Mouse (Mus musculus) stomach, embryonic 14.5 days (tissue): Measurements from ENCODE around the gene Kntc1. TPM values are rescaled to one million over a fixed set of nuclear protein-coding genes. Genes with fewer than 3 reads are reported as not detected.

Experiments used
- ATAC-seq: fragments of 200-750 bp; cut with Nextera tagmentation; 2 replicates; pipeline ENCODE4 v1.8.0; 2017; ENCODE audit warnings: low read depth, moderate TSS enrichment; ENCODE audit not compliant: insufficient number of reproducible peaks, insufficient read depth, low FRiP score
- H3K27ac ChIP-seq: fragments of 300-500 bp; sonication (generic); 2 replicates; pipeline ENCODE4 v1.5.1; 2014; ENCODE audit warnings: mild to moderate bottlenecking, low read length, moderate library complexity, mixed read lengths
- H3K27me3 ChIP-seq: fragments of 300-500 bp; sonication (generic); 2 replicates; pipeline ENCODE4 v1.6.1; 2014; ENCODE audit warnings: low read length, control low read depth, mixed read lengths; ENCODE audit not compliant: control insufficient read depth, insufficient read depth
- H3K36me3 ChIP-seq: fragments of 300-500 bp; sonication (generic); 2 replicates; pipeline ENCODE4 v1.6.1; 2014; ENCODE audit warnings: mild to moderate bottlenecking, control low read depth, low read length, moderate library complexity, mixed read lengths; ENCODE audit not compliant: control insufficient read depth, insufficient read depth
- H3K4me1 ChIP-seq: fragments of 300-500 bp; sonication (generic); 2 replicates; pipeline ENCODE4 v1.6.1; 2014; ENCODE audit warnings: low read length, control low read depth, mixed read lengths; ENCODE audit not compliant: control insufficient read depth, insufficient read depth
- H3K4me2 ChIP-seq: fragments of 300-500 bp; sonication (generic); replicated peaks from 2 replicates; pipeline ENCODE4 v1.6.1; 2014; ENCODE audit warnings: low read depth, low read length, control low read depth
- H3K4me3 ChIP-seq: fragments of 300-500 bp; sonication (generic); 2 replicates; pipeline ENCODE4 v1.5.1; 2014; ENCODE audit warnings: low read depth, low read length, control low read depth
- H3K9ac ChIP-seq: fragments of 300-500 bp; sonication (generic); replicated peaks from 2 replicates; pipeline ENCODE4 v1.6.1; 2014; ENCODE audit warnings: low read depth, mild to moderate bottlenecking, control low read depth, low read length, moderate library complexity, mixed read lengths
- H3K9me3 ChIP-seq: fragments of 300-500 bp; sonication (generic); 2 replicates; pipeline ENCODE4 v1.6.1; 2016; ENCODE audit warnings: low read depth, low read length, control low read depth; ENCODE audit not compliant: control insufficient read depth
- WGBS: fragments of 180-500 bp; shearing (Covaris S2); extraction: QIAGEN DNeasy Blood & Tissue Kit; methylation state at CpG from one replicate; pipeline ENCODE4 v1.1.7; 2014; 5-methylcytosine and 5-hydroxymethylcytosine counted together
- polyA plus RNA-seq: library from polyadenylated mRNA; unstranded; fragments of >200 nt; fragmentation: Nextera tagmentation; extraction: Ambion mirVana; gene quantifications from 2 replicates; pipeline ENCODE4 v1.2.1, GENCODE M21; 2014

Kntc1 gene
- polyA plus RNA-seq, 1 experiment from 2014 or later = 35.7 TPM

DNA sequence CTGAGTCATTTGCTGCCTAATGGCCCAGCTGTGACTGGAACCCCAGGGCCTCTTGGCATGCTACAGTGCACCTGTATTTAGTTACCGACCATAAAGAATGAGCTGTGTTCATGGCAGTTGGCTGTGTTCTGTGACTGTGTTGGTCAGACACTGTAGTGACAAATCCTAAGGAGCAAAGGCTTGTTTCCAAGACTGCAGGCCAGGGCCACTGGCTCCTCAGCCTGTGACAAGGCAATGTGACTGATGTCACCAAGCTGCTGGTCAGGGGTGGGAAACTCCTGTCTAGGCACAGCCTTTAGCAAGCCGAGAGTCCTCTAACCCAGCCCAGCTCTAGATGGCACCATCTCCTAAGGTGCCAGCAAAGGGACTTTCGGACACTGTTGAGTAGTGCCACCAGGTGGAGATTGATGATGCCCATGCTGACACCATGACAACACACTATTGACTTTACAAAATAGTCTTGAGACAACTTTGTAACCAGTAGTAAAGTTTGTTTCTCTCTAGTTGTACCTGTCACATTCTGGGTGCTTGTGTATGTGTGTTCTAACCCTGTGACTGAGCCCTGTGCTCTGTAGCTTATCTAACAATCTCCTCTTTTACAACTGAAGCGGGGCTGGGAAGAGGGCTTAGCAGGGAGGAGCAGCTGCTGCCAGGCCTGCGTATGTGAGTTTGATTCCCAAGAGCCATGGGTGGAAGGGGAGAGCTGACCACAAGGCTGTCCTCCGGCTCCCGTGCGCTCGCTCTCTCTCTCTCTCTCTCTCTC lies 71.2 kb downstream of the Kntc1 start:
- ATAC-seq = no peak
- Histone ChIP-seq H3K4me3 (no peak overlapping the region), H3K36me3 (peaks cover 24% of the 10 kb centered on the region), H3K4me1 (no peaks in the 10 kb centered on the region), H3K9ac (no peak overlapping the region), H3K27me3 (no peaks in the 10 kb centered on the region), H3K4me2 (no peak overlapping the region), H3K9me3 (no peaks in the 10 kb centered on the region), H3K27ac (no peak overlapping the region)
- WGBS = 85% methylated on average over 9 of the region's 9 CpGs

DNA sequence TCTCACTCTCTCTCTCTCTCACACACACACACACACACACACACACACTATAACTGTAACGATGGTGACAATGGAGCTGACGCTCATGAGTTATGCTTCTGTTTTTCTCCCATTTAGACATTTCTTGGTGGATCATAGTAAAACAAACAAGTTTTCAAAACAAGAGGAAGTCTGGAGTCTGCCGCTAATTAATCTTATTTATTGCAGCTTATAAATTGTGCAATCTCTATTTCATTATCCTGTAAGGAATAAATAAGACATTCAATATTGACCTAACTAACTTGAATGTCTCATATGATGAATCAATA lies 71.7 kb downstream of the Kntc1 start:
- 86% methylated on average over 3 of the region's 3 CpGs for WGBS
- Histone ChIP-seq H3K27ac (no peak overlapping the region), H3K36me3 (peaks cover 22% of the 10 kb centered on the region), H3K27me3 (no peaks in the 10 kb centered on the region), H3K9ac (no peak overlapping the region), H3K4me1 (no peaks in the 10 kb centered on the region), H3K9me3 (no peaks in the 10 kb centered on the region), H3K4me2 (no peak overlapping the region), H3K4me3 (no peak overlapping the region)
- ATAC-seq = no peak

DNA sequence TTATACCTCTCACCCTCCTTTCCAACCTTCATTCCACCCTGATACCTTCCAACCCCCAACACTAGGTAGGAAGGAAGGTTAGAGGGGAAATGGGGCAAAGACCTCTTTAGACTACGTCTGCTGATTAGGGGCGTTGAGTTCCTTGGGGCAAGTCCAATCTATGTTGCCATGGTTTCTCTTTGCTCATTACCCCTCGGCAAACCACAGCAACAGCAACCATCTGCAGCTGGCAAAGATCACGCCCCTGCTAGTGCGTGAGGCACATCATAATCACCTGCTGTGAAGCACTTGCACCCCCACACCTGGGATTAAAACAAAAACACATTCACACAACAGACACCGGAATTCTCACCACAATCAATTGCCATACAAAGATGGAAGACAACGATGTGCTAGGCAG lies 73.2 kb downstream of the Kntc1 start:
- no peak overlapping the region for H3K4me3 ChIP-seq
- no peaks in the 10 kb centered on the region for H3K27me3 ChIP-seq
- 78% methylated on average over 7 of the region's 7 CpGs for WGBS
- H3K4me1 ChIP-seq = no peaks in the 10 kb centered on the region
- H3K27ac ChIP-seq = no peak overlapping the region
- no peaks in the 10 kb centered on the region for H3K9me3 ChIP-seq
- no peak overlapping the region for H3K4me2 ChIP-seq
- peaks cover 19% of the 10 kb centered on the region; the same call in 1 of the 2 replicates for H3K36me3 ChIP-seq
- H3K9ac ChIP-seq = no peak overlapping the region
- ATAC-seq = no peak

- Histone ChIP-seq H3K27ac (no peak overlapping the region), H3K27me3 (no peaks in the 10 kb centered on the region), H3K36me3 (0 out of 2 replicates have a peak, but pooled peaks cover 3% of the 10 kb centered on the region), H3K4me1 (no peaks in the 10 kb centered on the region), H3K4me3 (no peak overlapping the region), H3K4me2 (no peak overlapping the region), H3K9me3 (no peaks in the 10 kb centered on the region), H3K9ac (no peak overlapping the region)
- WGBS = 79% methylated on average over 6 of the region's 6 CpGs
- no peak for ATAC-seq
Measured at GRCm38 (mm10) chr5:123827659-123828091, 78.2 kb downstream of the Kntc1 start.

DNA sequence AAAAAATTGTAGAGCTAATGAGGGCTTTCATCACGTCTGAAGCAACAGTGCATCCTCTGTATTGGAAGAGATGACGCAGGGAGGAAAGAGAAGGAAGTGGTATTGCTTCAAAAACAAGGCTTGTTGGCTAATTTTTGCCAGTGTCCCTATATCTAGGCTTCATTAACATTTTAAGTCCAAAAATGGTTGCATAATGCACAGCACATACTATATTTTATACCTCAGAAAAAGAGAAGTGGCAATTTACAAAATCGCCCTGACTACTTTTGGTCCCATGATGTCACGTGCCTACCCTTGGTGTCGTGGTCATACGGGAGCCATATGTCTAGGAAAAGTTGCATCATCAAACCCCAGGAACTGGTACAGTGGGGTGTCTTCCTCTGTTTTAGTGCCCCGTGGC lies 82.8 kb downstream of the Kntc1 start:
- no peaks in the 10 kb centered on the region for H3K27me3 ChIP-seq
- no peaks in the 10 kb centered on the region for H3K36me3 ChIP-seq
- H3K4me3 ChIP-seq = no peak overlapping the region
- H3K27ac ChIP-seq = no peak overlapping the region
- H3K9me3 ChIP-seq = no peaks in the 10 kb centered on the region
- H3K4me1 ChIP-seq = no peaks in the 10 kb centered on the region
- no peak for ATAC-seq
- H3K4me2 ChIP-seq = no peak overlapping the region
- no peak overlapping the region for H3K9ac ChIP-seq
- 86% methylated on average over 7 of the region's 7 CpGs for WGBS

DNA sequence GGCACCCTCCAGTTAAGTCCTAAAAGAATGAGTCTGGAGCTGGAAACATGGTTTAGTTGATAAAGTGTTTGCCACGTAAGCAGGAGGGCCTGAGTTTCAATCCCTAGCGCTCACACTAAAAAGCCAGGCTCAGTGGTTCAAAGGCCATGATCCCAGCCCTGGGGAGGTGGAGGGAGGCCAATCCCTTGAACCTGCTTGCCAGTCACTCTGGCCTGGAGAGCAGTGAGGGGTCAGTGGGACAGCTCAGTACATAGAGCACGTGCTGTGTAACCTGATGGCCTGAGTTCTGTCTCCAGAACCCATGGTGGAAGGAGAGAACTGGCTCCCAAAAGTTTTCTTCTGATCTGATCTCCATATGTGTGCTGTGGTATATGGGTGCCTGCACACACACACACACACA lies 85.3 kb downstream of the Kntc1 start:
- Histone ChIP-seq H3K36me3 (no peaks in the 10 kb centered on the region), H3K27me3 (no peaks in the 10 kb centered on the region), H3K4me2 (no peak overlapping the region), H3K9me3 (no peaks in the 10 kb centered on the region), H3K4me3 (no peak overlapping the region), H3K9ac (no peak overlapping the region), H3K4me1 (no peaks in the 10 kb centered on the region), H3K27ac (no peak overlapping the region)
- WGBS = 76% methylated on average over 3 of the region's 3 CpGs
- no peak for ATAC-seq

GRCm38 (mm10) chr5:123837371-123837770 lies 87.9 kb downstream of the Kntc1 start:
- no peak for ATAC-seq
- Histone ChIP-seq H3K36me3 (no peaks in the 10 kb centered on the region), H3K4me1 (no peaks in the 10 kb centered on the region), H3K27me3 (no peaks in the 10 kb centered on the region), H3K9ac (no peak overlapping the region), H3K4me3 (no peak overlapping the region), H3K4me2 (no peak overlapping the region), H3K9me3 (no peaks in the 10 kb centered on the region), H3K27ac (0 out of 2 replicates have a peak overlapping the region, but pooled peaks have one; percentile 4)
- WGBS = 39% methylated on average over 4 of the region's 4 CpGs

DNA sequence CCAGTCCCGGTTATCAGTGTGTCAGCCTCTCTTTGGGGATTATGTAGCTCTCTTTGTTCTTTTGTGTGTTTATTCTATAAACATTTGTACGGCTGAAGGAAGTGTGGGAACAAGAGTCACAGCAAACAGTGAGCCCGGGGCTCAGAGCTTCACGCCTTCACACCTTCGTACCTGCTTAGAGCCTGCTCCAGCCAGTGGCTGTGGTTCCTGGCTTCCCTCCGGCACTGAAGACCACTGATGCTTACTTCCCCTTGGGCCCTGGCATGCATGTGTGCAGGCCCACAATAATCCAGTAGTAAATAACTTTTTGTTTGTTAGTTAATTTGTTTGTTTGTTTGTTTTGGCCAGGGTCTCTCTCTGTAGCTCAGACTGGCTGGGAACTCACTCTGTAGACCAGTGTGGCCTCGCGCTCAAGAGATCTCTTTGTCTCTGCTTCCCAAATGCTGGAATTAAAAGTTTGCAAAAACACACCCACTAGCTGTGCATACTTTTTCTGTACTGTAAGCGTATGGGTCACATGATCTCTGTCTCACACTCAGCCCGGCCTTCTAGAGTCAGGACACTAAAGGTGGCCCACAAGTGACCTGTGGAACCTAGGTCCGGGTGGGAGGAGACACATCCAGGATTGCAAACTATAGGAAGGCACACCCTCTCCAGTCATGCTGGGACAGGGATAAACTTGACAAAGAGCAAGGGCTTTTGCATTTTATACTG lies 92.9 kb downstream of the Kntc1 start:
- no peaks in the 10 kb centered on the region for H3K27me3 ChIP-seq
- H3K4me2 ChIP-seq = no peak overlapping the region
- 49% methylated on average over 11 of the region's 11 CpGs for WGBS
- peak overlapping the region; percentile 17; the same call in 1 of the 2 replicates for H3K27ac ChIP-seq
- no peaks in the 10 kb centered on the region for H3K9me3 ChIP-seq
- no peaks in the 10 kb centered on the region for H3K36me3 ChIP-seq
- no peak overlapping the region for H3K4me3 ChIP-seq
- H3K4me1 ChIP-seq = peaks cover 4% of the 10 kb centered on the region; the same call in 1 of the 2 replicates
- H3K9ac ChIP-seq = no peak overlapping the region
- peak; percentile 39; the same call in 1 of the 2 replicates for ATAC-seq
